Mouse (Mus musculus): ENCODE measurements around the gene Otor. TPM values are rescaled to one million over a fixed set of nuclear protein-coding genes. Genes with fewer than 3 reads are reported as not detected.
A peak's percentile ranks its signal among the peaks of the same experiment; 100 is the strongest.

Gene Otor
- polyA plus RNA-seq, 1 experiment from 2014 or later: 1.1 TPM

DNA sequence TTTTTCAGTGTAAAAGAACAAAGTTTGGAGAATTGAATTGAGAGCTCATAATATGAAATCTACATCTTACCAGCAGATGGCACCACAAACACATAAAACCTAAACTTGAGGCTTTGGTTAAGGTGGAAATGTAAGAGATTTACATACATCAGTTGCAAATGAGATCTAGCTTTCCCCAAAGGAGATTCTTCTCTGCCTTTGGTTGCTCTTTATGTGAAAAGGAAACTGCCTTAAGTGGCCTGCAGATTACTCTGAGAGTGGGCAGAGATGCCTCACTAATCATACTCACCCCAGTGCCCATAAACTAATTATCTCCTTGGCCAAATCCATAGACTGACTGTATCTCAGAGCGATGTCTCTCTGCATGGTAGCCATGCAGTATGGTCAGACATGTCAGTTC lies 35.6 kb downstream of the Otor start:
- no peak overlapping the region for H3K4me2 ChIP-seq (ENCODE audit: low read length)
- no peak overlapping the region for H3K4me3 ChIP-seq (ENCODE audit: low read depth, low read length)
- H3K9ac ChIP-seq (ENCODE audit: low read length): no peak overlapping the region
- H3K4me1 ChIP-seq (ENCODE audit: control insufficient read depth, insufficient read depth, low read length): no peaks in the 10 kb centered on the region
- DNase-seq (ENCODE audit: low spot score) (peak; percentile 88), ATAC-seq (peak; percentile 43; the same call in 1 of the 2 replicates)
- no peaks in the 10 kb centered on the region for H3K9me3 ChIP-seq (replicated peaks; ENCODE audit: control insufficient read depth, low read length)
- H3K27ac ChIP-seq (ENCODE audit: low read depth, low read length): no peak overlapping the region
- 89% methylated on average over 1 of the region's 1 CpGs for WGBS
- no peaks in the 10 kb centered on the region for H3K27me3 ChIP-seq (replicated peaks; ENCODE audit: control insufficient read depth, insufficient read depth, low read length)
- H3K36me3 ChIP-seq (ENCODE audit: control insufficient read depth, insufficient read depth, low read length): no peaks in the 10 kb centered on the region

DNA sequence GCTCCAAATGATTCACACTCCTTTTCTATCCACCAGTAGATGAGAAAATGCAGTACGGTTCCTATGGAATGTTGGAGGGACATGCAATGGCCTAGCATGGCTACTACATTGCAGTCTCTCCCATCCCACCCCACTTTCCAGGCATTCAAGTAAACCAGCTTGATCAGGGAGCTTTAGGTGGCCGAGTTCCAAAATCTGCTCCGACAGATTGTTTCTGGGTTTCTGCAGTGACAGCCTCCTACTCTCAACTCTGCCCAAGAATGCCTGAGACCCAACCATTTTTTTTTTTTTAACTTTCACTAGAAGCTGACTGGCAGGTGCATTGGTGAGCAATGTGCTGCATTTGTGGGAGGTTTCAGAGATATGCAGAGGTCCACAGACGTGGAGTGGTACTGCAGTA lies 36.4 kb downstream of the Otor start:
- WGBS: 79% methylated on average over 4 of the region's 4 CpGs
- ATAC-seq: no peak
- H3K27me3 ChIP-seq (replicated peaks; ENCODE audit: control insufficient read depth, insufficient read depth, low read length): no peaks in the 10 kb centered on the region

DNA sequence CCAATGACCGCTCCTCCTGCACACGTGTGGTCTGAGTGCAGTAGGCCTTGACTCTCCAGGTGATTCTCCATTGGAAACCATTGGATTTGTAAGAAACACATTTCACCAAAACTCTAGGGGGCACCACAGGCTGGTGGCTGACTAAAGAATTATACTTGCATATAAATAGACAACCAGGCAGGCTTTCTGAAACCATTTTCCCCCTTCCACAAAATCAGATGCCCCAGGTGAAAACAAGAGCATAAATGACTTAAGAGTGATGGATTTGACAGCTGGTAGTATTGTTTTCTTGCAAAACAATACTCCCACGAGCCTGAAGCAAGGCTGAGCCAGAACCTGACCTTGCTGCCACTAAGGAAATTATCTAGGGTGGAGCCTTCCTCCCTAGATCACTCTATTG lies 39.2 kb downstream of the Otor start:
- WGBS: 69% methylated on average over 3 of the region's 3 CpGs
- Histone ChIP-seq H3K27ac (ENCODE audit: low read depth, low read length) (no peak overlapping the region), H3K4me2 (ENCODE audit: low read length) (no peak overlapping the region), H3K9me3 (replicated peaks; ENCODE audit: control insufficient read depth, low read length) (no peaks in the 10 kb centered on the region), H3K36me3 (ENCODE audit: control insufficient read depth, insufficient read depth, low read length) (no peaks in the 10 kb centered on the region), H3K4me3 (ENCODE audit: low read depth, low read length) (no peak overlapping the region), H3K4me1 (ENCODE audit: control insufficient read depth, insufficient read depth, low read length) (no peaks in the 10 kb centered on the region), H3K27me3 (replicated peaks; ENCODE audit: control insufficient read depth, insufficient read depth, low read length) (no peaks in the 10 kb centered on the region), H3K9ac (ENCODE audit: low read length) (no peak overlapping the region)
- ATAC-seq (no peak), DNase-seq (ENCODE audit: low spot score) (peak; percentile 69)

More for the DNA sequence above, 36.4 kb downstream of the Otor start:
- no peak overlapping the region for H3K27ac ChIP-seq (ENCODE audit: low read depth, low read length)
- no peaks in the 10 kb centered on the region for H3K4me1 ChIP-seq (ENCODE audit: control insufficient read depth, insufficient read depth, low read length)
- H3K4me2 ChIP-seq (ENCODE audit: low read length): no peak overlapping the region
- H3K9ac ChIP-seq (ENCODE audit: low read length): no peak overlapping the region
- H3K4me3 ChIP-seq (ENCODE audit: low read depth, low read length): no peak overlapping the region
- no peaks in the 10 kb centered on the region for H3K9me3 ChIP-seq (replicated peaks; ENCODE audit: control insufficient read depth, low read length)
- no peaks in the 10 kb centered on the region for H3K36me3 ChIP-seq (ENCODE audit: control insufficient read depth, insufficient read depth, low read length)
- peak; percentile 39 for DNase-seq (ENCODE audit: low spot score)

DNA sequence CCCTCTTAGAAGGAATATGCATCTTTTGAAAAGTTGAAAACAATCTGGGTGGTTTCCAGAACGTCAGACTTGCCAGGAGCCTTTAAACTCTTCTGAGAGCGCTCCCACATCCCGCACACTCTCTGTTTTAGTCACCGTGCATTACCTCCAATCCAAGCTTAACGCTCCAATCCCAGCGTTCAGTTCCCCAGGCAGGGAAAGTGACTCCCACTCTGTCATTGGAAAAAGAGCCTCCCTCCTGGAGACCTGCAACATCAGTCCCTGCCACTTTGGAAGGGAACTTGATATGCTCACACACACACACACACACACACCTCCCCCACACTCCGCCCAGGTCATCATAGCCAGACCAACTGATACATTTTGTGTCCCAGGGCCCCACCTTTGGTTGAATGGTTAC lies 39.9 kb downstream of the Otor start:
- 88% methylated on average over 7 of the region's 7 CpGs for WGBS
- Histone ChIP-seq H3K4me1 (ENCODE audit: control insufficient read depth, insufficient read depth, low read length) (no peaks in the 10 kb centered on the region), H3K27me3 (replicated peaks; ENCODE audit: control insufficient read depth, insufficient read depth, low read length) (no peaks in the 10 kb centered on the region), H3K4me2 (ENCODE audit: low read length) (no peak overlapping the region), H3K36me3 (ENCODE audit: control insufficient read depth, insufficient read depth, low read length) (no peaks in the 10 kb centered on the region), H3K4me3 (ENCODE audit: low read depth, low read length) (no peak overlapping the region), H3K9me3 (replicated peaks; ENCODE audit: control insufficient read depth, low read length) (no peaks in the 10 kb centered on the region), H3K9ac (ENCODE audit: low read length) (no peak overlapping the region), H3K27ac (ENCODE audit: low read depth, low read length) (no peak overlapping the region)
- no peak for ATAC-seq
- no peak for DNase-seq (ENCODE audit: low spot score)

DNA sequence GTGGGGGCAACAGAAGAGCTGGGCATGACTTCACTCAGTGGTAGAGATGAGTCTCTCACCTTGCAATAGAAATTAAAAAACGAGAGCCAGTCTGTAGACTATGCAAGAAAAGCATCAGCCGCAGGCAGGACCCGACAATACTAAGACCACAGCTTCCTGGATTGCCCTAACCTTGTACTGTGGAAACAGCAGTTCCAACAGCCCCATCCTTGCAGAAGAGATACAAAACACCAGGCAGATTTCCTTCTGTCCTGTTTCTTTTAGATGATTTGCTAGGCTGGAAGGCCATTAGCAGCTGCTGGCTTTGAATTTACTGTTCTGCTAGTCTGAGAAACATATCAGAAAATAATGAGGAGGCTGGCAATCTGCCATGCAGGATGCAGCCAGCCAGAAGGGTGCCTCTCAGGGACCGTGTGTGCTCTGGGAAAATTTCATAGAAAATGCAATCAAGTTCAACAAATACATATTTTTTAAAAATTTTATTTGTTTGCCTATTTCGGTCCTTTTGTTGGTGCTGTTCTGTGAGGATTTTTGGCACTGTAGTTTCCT lies 52.9 kb downstream of the Otor start:
- Histone ChIP-seq H3K27ac (ENCODE audit: low read depth, low read length) (peak overlapping the region; percentile 49; the same call in 1 of the 2 replicates), H3K4me3 (ENCODE audit: low read depth, low read length) (no peak overlapping the region), H3K36me3 (ENCODE audit: control insufficient read depth, insufficient read depth, low read length) (no peaks in the 10 kb centered on the region), H3K4me2 (ENCODE audit: low read length) (no peak overlapping the region), H3K9me3 (replicated peaks; ENCODE audit: control insufficient read depth, low read length) (no peaks in the 10 kb centered on the region), H3K4me1 (ENCODE audit: control insufficient read depth, insufficient read depth, low read length) (peaks cover 4% of the 10 kb centered on the region; the same call in 1 of the 2 replicates), H3K27me3 (replicated peaks; ENCODE audit: control insufficient read depth, insufficient read depth, low read length) (no peaks in the 10 kb centered on the region), H3K9ac (ENCODE audit: low read length) (no peak overlapping the region)
- DNase-seq (ENCODE audit: low spot score): peak; percentile 82
- WGBS: 64% methylated on average over 5 of the region's 5 CpGs
- peak; percentile 89 for ATAC-seq

Other genes starting within 250 kb of the Otor start
- gene Kif16b, start 176.9 kb upstream of the Otor start, polyA plus RNA-seq (2014; fragmentation: Nextera tagmentation; extraction: Ambion mirVana): 2.3 and 3.0 TPM in 2 replicates
- 84.3 and 89.3 TPM in 2 replicates for gene Snrpb2, start 15.4 kb upstream of the Otor start, polyA plus RNA-seq (2014; fragmentation: Nextera tagmentation; extraction: Ambion mirVana)